Mouse (Mus musculus): ENCODE measurements at regions not wholly inside any gene's neighbourhood (a gene's known extent, or its start where the extent isn't known, plus 50 kb on each side); places are given as distances from the start of the nearest gene placed in this dataset.

GRCm38 (mm10) chr11:90925738-90926137 is 237.6 kb upstream of the Tom1l1 start:
- TF ChIP-seq CTCF (IDR thresholded peaks at IDR 0.05; ENCODE audit: insufficient read depth, low read depth, low read length): no peak
- no peak for TF ChIP-seq POLR2A (IDR thresholded peaks at IDR 0.05; ENCODE audit: insufficient read depth, low read depth, low read length)

All from olfactory bulb, adult 2 months (tissue).